10 mouse cellular contexts compared by ENCODE assay signal in the genomic region with DNA sequence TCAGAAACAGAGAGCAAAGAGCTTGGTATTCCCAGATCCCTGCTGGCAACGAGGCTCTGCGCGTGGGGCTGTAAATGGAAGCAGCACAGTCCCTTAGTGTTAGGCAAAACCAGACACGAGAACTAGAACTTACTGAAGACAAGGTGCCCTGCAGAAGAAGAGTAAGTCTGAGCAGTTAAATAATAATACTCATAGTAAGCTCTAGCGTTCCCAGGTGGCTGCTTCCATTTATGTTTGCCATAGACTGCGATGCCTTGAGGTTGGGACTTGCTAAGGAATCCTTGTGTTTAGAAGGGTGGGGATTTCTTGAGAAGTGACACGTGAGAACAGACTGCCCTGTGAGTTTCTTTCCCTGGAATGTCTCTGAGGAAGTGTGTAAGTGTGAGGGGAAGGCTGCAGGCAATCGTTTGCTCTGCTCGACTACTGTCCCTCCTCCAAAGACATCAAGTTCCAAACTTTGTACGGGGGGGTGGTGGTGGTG. TPM values are rescaled to one million over a fixed set of nuclear protein-coding genes. Genes with fewer than 3 reads are reported as not detected.
A peak's percentile ranks its signal among the peaks of the same experiment; 100 is the strongest.
DNase-seq lines count a peak whose midpoint lies in the region; ATAC-seq and TF ChIP-seq lines count a peak whose summit lies in the region.
"Had no signal": no experiment of that assay in that cellular context is flagged by ENCODE, and none has a peak within 500 bp of the region (broad histone marks: within the 10 kb centered on the region; RNA-seq: fewer than 3 reads in every experiment).

No protein-coding gene starts in this region.

- H3K4me1 ChIP-seq in forebrain, postnatal 0 days (ENCODE audit: insufficient read depth): peaks cover 3% of the 10 kb centered on the region; the same call in 1 of the 2 replicates
- peaks cover 9% of the 10 kb centered on the region; the same call in 1 of the 2 replicates for H3K4me1 ChIP-seq in forebrain, embryonic 14.5 days (ENCODE audit: control insufficient read depth, insufficient read depth, low read length)
- 0 out of 2 replicates have a peak, but pooled peaks cover 6% of the 10 kb centered on the region for H3K4me1 ChIP-seq in hindbrain, embryonic 15.5 days (replicated peaks)
- H3K4me1 ChIP-seq in liver, embryonic 13.5 days (replicated peaks): no peaks in the 10 kb centered on the region

- TF ChIP-seq CTCF in forebrain, postnatal 0 days (IDR thresholded peaks at IDR 0.05; ENCODE audit: low read depth): no peak

- H3K4me3 ChIP-seq in forebrain, postnatal 0 days (ENCODE audit: low read depth, low read length): 0 out of 2 replicates have a peak overlapping the region, but pooled peaks have one; percentile 2
- no peak overlapping the region for H3K4me3 ChIP-seq in forebrain, embryonic 14.5 days (ENCODE audit: low read depth, low read length)
- peak overlapping the region; percentile 21; the same call in 1 of the 2 replicates for H3K4me3 ChIP-seq in hindbrain, embryonic 15.5 days
- peak overlapping the region; percentile 35; the same call in 1 of the 2 replicates for H3K4me3 ChIP-seq in liver, embryonic 13.5 days (replicated peaks)
- H3K4me3 ChIP-seq: forebrain, embryonic 13.5 days had no signal

- H3K36me3 ChIP-seq in forebrain, postnatal 0 days (ENCODE audit: insufficient read depth): no peaks in the 10 kb centered on the region
- H3K36me3 ChIP-seq in forebrain, embryonic 14.5 days (ENCODE audit: control insufficient read depth, insufficient read depth, low read length): no peaks in the 10 kb centered on the region
- no peaks in the 10 kb centered on the region for H3K36me3 ChIP-seq in hindbrain, embryonic 15.5 days
- no peaks in the 10 kb centered on the region for H3K36me3 ChIP-seq in liver, embryonic 13.5 days

- no peak overlapping the region for H3K27ac ChIP-seq in forebrain, postnatal 0 days (ENCODE audit: low read depth, low read length)
- no peak overlapping the region for H3K27ac ChIP-seq in forebrain, embryonic 14.5 days (ENCODE audit: low read depth, low read length)
- no peak overlapping the region for H3K27ac ChIP-seq in hindbrain, embryonic 15.5 days (replicated peaks)
- no peak overlapping the region for H3K27ac ChIP-seq in liver, embryonic 13.5 days
- H3K27ac ChIP-seq: forebrain, embryonic 13.5 days had no signal

- H3K27me3 ChIP-seq in forebrain, postnatal 0 days (ENCODE audit: insufficient read depth, low read length): no peaks in the 10 kb centered on the region
- H3K27me3 ChIP-seq in forebrain, embryonic 14.5 days (replicated peaks; ENCODE audit: control insufficient read depth, insufficient read depth, low read length): no peaks in the 10 kb centered on the region
- H3K27me3 ChIP-seq in hindbrain, embryonic 15.5 days: no peaks in the 10 kb centered on the region
- peaks cover 6% of the 10 kb centered on the region; the same call in 1 of the 2 replicates for H3K27me3 ChIP-seq in liver, embryonic 13.5 days
- H3K27me3 ChIP-seq: forebrain, embryonic 13.5 days had no signal

- no peaks in the 10 kb centered on the region for H3K9me3 ChIP-seq in forebrain, postnatal 0 days (ENCODE audit: low read length)
- no peaks in the 10 kb centered on the region for H3K9me3 ChIP-seq in forebrain, embryonic 14.5 days (replicated peaks; ENCODE audit: control insufficient read depth, low read length)
- H3K9me3 ChIP-seq in hindbrain, embryonic 15.5 days: no peaks in the 10 kb centered on the region
- H3K9me3 ChIP-seq in liver, embryonic 13.5 days (replicated peaks): no peaks in the 10 kb centered on the region
- H3K9me3 ChIP-seq: forebrain, embryonic 13.5 days had no signal

- H3K4me2 ChIP-seq in forebrain, postnatal 0 days (ENCODE audit: low read depth): no peak overlapping the region
- H3K4me2 ChIP-seq in forebrain, embryonic 14.5 days (ENCODE audit: low read length): no peak overlapping the region
- peak overlapping the region; percentile 38 for H3K4me2 ChIP-seq in hindbrain, embryonic 15.5 days
- H3K4me2 ChIP-seq in liver, embryonic 13.5 days: peak overlapping the region; percentile 23
- H3K4me2 ChIP-seq: forebrain, embryonic 13.5 days had no signal

- no peak for ATAC-seq in forebrain, postnatal 0 days
- ATAC-seq in forebrain, embryonic 14.5 days: no peak
- no peak for ATAC-seq in hindbrain, embryonic 15.5 days (ENCODE audit: low FRiP score, low read depth)
- ATAC-seq in liver, embryonic 13.5 days (ENCODE audit: low read depth): no peak
- ATAC-seq: forebrain, embryonic 13.5 days had no signal

- 63% methylated on average over 10 of the region's 10 CpGs for WGBS in forebrain, postnatal 0 days
- WGBS in forebrain, embryonic 14.5 days: 65% methylated on average over 10 of the region's 10 CpGs
- 69% methylated on average over 10 of the region's 10 CpGs for WGBS in hindbrain, embryonic 15.5 days
- WGBS in liver, embryonic 13.5 days (ENCODE audit: insufficient replicate concordance): 50% methylated on average over 10 of the region's 10 CpGs

- H3K9ac ChIP-seq in forebrain, postnatal 0 days: peak overlapping the region; percentile 1; the same call in 1 of the 2 replicates
- H3K9ac ChIP-seq in forebrain, embryonic 14.5 days (ENCODE audit: low read length): no peak overlapping the region
- no peak overlapping the region for H3K9ac ChIP-seq in hindbrain, embryonic 15.5 days
- peak overlapping the region; percentile 33; the same call in 1 of the 2 replicates for H3K9ac ChIP-seq in liver, embryonic 13.5 days
- H3K9ac ChIP-seq: forebrain, embryonic 13.5 days had no signal

- no peak for DNase-seq in forebrain, postnatal 0 days
- DNase-seq in forebrain, embryonic 14.5 days (ENCODE audit: low spot score): no peak
- DNase-seq in 3134 (ENCODE audit: extremely low read depth, insufficient read length, low spot score): peak; percentile 31
- DNase-seq in liver, embryonic 13.5 days: no peak
- no peak for DNase-seq in right cerebral cortex, adult 18-20 months
- no peak for DNase-seq in natural killer cell, adult 2 months (ENCODE audit: low spot score in 2 of 2)
- DNase-seq in thymus, postnatal 36 days: no peak
- DNase-seq: adrenal gland, postnatal 10 days had no signal

RNA-seq across cellular contexts. Expression of a gene that starts 1.4 kb away (rescaled TPM):
- total RNA-seq in forebrain, postnatal 0 days (2014; rRNA removed): 19.6 and 28.5 TPM in 2 replicates
- polyA plus RNA-seq in forebrain, postnatal 0 days (2015; fragmentation: Nextera tagmentation; extraction: Ambion mirVana): 32.5 and 40.8 TPM in 2 replicates
- 46.4 and 48.7 TPM in 2 replicates for polyA plus RNA-seq in forebrain, embryonic 14.5 days (2014; fragmentation: Nextera tagmentation; extraction: Ambion mirVana)
- 65.4 and 70.7 TPM in 2 replicates for polyA plus RNA-seq in hindbrain, embryonic 15.5 days (2015; fragmentation: Nextera tagmentation; extraction: Ambion mirVana)
- polyA plus RNA-seq in liver, embryonic 13.5 days (2015; fragmentation: Nextera tagmentation; extraction: Ambion mirVana): 70.4 and 77.7 TPM in 2 replicates

Comparison
In these comparisons a context has a peak if more than half of its experiments do, and no peak if none do; other contexts are left out.
1. H3K9ac ChIP-seq: peak in forebrain, postnatal 0 days (single experiment) and liver, embryonic 13.5 days (single experiment); none in forebrain, embryonic 14.5 days (single experiment) and hindbrain, embryonic 15.5 days (single experiment).
2. H3K4me2 ChIP-seq: peak in hindbrain, embryonic 15.5 days (single experiment) and liver, embryonic 13.5 days (single experiment); none in forebrain, postnatal 0 days (single experiment) and forebrain, embryonic 14.5 days (single experiment).